Mouse (Mus musculus) inflammation-experienced regulatory T-cells, adult 6 months (primary cell): ENCODE data around the gene Wsb2. TPM values are rescaled to one million over a fixed set of nuclear protein-coding genes. Genes with fewer than 3 reads are reported as not detected.
"Not testable (repeated sequence)": the region's sequence is repeated elsewhere in the genome, so short reads cannot be mapped to it uniquely, and the experiment has no call there.

Source experiments
- ATAC-seq: one replicate; pipeline ENCODE4 v1.8.0; 2017
- polyA plus RNA-seq, 3 experiments: library from polyadenylated mRNA; unstranded; fragments of 100-300 nt; shearing (Covaris generic); gene quantifications; one replicate each; pipeline ENCODE4 v1.2.1; 2017

The Wsb2 gene
- polyA plus RNA-seq = 10 to 100 TPM in 2 of 3 experiments, 1 to 10 TPM in 1; 9.8 to 11.3 (median 11.1) TPM

DNA sequence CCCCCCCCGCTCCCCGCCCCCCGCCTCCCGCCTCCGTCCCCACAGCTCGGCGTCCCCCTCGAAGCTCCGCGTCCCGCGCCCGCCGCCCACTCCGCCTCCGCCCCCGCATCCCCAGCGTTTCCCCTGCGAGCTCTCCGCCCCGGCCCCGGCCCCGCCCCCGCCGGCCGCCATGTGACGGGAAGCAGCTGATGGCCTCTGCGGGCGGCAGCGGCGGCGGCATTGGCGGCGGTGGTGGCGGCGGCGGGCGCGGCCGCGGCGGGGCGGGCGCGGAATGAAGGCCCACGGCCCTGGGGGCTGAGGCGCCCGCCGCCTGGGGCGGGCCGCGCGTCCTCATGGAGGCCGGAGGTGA is at the start of gene Wsb2:
Gene Wsb2, plus strand, starts transcription at position 176 of the 349 bp plus-strand sequence.
- ATAC-seq = peak; percentile 44

DNA sequence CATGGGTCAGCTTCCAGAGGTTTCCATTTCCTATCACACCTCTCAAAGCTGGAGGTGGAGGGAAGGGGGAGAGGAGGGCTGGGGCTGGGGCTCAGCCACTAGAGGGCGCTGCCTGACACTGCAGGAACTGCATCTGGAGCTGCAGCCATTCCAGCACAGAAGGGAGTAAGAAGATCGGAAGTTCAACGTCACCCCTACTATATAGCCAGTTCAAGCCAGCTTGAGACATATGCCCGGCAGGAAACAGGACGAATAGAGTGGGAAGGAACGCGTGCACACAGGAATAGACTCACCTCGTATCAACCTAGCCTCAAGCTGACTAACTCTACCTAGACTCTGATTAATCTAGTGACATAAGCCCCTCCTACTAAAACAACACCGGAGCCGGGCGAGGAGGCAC is 49.4 kb upstream of the Wsb2 start:
- ATAC-seq = peak; percentile 88

DNA sequence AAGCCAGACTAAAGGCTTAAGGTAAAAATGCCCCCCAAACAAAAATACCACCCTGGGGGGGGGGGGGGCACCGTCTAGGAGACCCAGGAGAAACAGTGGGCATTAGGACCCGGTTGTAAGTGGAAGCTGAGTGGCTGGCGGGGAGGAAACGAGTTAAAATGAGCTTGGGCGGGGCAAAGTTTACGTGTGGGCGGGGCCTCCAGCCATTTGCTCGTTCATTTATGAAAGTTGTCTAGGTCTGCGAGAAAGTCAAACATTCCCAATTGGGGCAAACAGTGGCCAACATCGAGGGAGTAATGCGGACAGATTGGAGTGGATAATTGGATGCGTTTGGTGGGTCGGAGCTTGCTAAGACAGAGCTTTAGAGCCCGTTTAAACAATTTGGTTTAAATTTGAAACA is 43.7 kb upstream of the Wsb2 start:
- ATAC-seq = no peak

DNA sequence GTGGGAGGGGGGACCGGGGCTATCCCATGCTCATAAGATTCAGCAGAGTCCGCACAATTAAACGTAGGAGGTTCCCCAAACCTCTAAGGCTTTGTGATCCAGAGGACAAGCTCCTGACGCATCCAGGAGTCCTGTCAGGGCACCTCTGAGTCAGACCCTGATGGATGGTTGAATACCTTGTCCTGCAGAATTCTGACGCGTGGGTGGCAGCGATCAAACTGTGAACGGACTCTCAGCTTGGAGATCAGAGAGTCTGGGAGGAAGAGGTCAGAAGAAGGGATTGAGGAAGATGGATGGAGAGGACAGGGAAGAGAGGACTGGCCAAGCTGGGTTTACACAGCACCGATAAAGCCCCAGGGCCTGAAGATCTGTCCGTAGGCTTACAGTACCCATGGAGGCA is 43.2 kb upstream of the Wsb2 start:
- no peak for ATAC-seq

DNA sequence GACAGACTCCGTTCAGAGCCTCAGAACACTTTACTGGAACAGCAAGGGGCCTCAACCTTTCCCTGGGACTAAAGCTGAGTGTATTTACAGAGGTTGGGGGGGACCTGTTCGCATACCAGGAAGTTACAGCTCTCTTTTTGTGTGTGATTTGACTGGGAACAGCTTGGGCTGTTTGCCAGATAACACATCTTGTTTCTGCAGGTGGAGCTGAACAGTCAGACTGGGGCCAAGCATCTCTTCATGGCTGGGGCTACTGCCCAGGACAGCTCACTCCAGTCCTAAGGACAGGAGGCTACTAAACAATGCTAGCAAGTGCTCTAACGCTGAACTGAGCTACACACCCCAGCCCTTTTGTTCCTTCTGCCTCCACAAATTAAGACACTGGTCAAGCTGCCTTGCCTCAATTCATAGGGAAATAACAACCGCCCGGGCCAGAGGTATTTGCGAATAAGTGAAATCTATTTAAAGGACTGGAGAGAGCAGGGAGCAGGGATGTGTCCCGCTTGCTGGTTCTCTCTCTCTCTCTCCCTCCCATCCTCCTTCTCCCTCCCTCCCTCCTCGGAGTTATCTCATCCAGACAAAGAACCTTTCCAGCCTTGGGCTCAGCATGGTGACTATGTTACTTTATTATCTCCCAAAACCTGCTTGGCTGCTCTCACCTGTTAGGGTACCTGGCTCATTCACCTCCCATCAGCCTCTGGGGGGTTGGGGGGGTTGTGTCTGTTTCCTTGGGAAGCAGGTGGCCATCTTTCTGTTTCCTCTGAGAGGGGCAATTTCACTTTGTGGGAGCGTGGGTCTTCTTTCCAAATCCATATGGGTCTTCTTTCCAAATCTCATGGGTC is 42.3 kb upstream of the Wsb2 start:
- no peak for ATAC-seq

DNA sequence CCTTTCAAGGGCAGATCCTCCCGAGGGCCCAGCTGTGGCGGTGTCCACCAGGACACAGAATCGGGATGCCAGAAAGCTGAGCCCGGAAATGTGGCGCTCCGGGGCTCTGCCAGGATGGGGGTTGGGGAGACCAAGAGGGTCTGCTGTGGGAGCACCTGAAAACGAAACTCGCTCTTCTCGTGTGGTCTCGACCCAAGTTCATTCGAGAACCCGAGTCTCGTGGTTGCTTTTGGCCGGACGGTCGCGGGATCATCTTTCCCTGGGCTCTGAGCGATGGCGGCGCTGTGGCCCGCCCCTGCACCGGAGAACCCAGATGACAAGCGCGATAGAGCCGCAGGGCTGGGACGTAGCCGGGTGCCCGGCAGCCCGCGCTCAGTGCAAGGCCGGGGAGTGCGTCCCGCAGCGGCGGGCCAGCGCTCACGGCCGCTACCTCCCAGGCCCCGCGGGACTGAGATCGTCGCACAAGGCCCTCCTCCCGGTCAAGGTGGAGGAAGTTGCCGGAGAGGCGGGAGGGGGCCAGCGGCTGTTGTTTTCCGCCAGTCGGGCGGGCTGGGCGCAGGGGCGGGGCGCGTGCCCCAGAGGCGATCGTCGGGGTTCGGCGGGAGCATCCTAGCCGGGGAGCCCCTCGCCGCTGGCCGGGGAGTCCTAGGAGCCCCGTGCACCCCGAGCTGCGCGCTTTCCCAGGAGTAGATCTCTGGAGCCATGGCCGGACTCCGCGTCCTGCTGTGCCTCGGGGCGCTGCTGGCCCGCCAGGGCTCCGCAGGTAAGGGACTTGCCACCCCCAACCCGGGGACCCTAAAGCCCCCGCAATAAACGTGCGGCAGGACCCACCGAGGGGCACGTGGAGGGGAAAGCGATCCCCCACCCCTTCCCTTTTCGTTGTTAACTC is 38.1 kb upstream of the Wsb2 start, which contains the start of gene Vsig10:
Gene Vsig10, plus strand, starts transcription at position 343 of the 889 bp plus-strand sequence.
- peak; percentile 57 for ATAC-seq

DNA sequence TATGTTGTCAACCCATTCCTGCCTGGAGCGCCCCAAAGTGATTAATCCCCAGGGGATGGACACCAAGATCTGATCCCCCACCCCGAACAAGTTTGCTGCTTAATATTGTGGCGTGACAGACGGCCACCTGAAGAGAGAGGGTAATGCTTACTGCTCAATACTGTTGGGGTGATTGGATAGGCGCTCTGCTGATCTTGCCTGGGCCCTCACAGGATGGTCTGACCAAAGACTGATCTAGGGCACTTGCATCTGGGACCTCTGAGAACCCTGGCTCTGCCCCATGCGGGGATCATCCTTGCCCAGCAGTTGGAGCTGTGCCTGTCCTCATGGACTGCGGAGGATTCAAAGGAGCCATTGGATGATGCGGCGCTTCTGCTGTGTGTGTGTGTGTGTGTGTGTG is 33.4 kb upstream of the Wsb2 start:
- no peak for ATAC-seq

DNA sequence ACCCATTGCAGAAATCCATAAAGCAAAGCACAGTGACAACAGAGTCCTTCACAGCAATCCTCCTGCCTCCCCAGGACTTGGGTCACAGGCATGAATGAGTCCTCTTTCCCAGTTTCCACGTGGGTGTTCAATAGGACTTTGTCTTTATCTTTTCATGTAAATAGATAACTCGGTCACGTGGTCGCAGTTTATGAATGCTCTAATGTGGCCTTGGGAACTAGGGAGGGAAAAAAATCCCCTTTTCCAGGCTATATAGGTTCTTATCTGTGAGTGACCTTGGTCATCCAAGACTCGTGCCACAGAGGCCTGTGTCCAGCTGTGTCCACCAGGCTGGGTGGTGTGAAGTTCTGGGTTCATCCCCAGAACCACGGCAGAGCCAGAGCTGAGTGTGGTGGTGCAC is 30.7 kb upstream of the Wsb2 start:
- ATAC-seq = no peak

DNA sequence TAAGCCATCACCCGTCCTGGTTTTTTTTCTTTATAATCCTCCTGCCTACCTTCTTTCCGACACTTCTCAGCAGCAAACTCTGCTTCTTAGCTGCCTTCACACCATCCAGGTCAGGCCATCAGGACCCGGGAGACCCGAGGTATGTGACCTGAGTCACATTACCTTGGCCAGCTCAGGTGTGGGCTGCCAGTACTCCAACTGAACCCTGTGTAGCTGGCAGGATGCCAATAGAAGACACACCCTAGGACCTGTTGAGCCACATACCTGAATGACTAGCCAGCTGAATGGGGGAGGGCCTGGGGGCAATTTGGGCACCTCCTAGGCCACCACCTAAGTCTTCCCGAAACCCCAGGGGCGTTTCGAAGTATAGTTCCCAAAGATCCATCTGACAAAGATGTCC is 26.6 kb upstream of the Wsb2 start:
- no peak for ATAC-seq

DNA sequence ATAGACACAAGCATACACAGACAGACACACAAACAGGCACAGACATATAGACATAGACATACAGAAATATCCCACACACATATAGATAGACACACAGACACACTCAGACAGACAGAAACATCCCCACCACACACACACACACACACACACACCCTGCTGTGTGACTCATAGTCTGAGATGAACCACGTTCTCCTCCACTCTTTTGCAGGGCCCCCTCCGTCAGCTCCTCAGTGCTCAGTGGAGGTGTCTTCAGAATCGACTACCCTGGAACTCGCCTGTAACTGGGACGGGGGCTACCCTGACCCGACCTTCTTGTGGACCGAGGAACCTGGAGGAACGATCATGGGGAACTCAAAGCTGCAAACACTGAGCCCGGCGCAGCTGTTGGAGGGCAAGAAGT is 19.1 kb upstream of the Wsb2 start:
- no peak for ATAC-seq

DNA sequence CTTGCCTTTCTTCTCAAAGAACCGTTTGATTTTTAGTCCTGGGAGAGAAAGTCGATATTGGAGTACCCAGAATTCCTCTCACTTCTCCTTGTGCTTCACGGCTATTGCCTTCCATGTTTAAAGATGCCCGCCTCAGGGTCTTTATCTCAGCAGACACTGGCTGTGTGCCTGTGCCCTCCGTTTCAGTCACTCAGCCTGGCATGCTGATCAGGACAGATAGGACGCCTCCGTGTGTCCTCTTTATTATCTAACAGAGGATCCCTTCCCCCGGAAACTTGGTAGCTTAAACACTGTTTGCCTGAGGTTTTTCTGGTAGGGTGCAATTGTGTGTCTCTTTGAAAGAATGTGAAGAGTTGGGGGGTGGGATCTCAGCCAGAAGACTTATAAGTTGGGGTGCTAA is 18.6 kb upstream of the Wsb2 start:
- no peak for ATAC-seq

DNA sequence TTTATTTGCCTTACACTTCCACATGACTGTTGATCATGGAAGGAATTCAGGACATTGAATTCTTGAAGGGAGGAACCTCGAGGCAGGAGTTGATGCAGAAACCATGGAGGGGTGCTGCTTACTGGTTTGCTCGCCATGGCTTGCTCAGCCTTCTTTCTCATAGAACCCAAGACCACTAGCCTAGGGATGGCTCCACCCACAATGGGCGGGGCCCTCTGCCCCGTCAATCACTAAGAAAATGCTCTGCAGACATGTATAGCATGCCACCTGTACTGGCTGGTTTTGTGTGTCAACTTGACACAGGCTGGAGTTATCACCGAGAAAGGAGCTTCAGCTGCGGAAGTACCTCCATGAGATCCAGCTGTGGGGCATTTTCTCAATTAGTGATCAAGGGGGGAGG is 17.0 kb upstream of the Wsb2 start:
- no peak for ATAC-seq

DNA sequence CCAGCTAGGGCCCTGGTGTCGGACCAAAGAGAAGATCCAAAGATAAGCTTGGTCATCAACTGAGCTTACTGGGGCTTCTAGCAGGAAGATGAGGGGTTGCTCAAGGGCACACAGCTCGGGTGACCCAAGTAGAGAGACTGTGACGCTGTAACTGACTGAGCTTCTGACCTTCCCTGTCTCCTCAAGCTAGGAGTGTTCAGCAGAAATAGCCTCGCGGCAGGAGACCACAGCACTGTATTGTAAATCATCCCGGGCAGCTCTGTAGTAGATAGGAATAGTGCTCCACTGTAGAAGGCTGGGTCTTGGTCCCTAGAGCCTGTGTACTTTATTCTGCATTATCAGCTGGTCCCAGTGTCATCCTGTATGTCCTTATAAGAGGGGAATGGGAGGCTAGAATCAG is 15.2 kb upstream of the Wsb2 start:
- no peak for ATAC-seq

DNA sequence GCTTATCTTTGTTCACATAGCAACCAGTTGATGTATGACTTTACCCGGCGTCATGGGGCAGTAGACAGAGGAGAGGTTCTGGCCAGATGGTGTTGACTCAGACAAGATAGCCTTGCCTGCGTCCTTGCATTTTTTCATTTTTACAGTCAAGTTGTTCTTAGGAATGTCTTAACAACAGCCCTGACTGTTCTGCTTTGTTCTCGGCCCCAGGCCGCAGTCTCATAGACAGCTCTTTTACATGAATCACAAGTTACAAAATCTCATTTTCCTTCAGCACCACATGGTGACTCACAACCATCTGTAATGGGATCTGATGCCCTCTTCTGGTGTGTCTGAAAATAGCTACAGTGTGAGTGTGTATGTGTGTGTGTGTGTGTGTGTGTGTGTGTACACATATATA is 12.6 kb upstream of the Wsb2 start:
- not testable (repeated sequence) for ATAC-seq

DNA sequence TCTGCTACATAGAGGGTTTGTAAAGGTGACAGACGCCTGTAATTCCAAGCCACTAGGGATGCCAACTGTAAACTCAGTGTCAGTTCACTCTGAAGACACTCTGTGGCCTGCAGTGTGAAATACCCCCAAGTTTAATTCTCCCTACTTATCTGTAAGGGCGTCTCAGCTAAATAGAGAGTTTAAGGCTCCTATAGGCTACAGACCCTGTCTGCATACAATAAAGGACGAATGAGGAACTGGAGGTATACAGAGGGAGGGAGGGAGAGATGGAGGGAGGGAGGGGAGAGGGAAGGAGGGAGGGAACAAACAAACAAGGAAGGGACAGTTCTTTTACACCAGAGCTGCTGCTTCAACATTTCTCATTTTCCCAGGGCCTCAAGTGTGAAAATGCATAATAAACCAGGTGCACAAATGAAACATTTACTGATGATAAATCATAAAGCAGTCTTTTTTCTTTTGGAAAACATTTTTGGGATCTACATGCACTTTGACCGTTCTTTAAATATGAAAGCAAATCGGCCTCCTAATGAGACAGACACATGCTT is 11.6 kb upstream of the Wsb2 start:
- no peak for ATAC-seq

DNA sequence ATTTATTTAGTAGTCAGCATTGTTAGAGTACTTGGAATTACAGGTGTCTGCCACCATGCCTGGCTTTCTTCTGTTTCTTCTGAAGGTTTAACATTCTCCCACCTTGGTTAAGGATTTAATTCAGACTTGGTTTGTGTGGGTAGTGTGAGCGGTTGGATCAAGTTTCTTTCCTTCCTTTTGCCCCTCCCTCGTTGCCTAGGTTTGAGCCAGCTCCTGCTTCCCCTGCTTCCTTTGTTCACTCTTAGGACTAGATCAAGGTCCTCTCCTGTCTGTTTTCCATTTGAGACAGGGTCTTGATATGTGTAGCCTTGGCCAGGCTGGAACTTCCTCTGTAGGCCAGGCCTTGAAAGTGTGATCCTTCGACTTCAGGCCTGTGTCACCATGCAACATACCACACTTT is 10.8 kb upstream of the Wsb2 start:
- ATAC-seq = no peak

DNA sequence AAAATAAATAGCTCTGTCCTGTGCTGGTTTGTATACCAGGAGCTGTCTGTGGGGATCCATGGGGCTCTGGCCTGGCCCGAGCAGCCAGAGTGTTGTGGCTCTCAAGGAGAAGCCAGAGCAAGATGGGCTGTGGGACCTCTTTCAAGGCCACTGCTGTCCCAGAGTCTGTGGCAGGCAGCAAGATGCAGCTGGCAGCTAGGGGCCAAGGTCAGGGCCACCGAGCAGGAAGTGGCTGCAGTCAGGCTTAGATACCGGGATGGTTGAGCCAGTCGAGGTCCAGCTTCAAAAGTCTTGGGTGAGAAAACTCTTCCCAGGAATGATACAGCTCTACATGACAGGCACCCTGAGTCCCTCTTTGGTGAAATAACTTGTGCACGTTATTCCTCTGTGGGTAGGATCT is 10.1 kb upstream of the Wsb2 start:
- ATAC-seq = no peak

DNA sequence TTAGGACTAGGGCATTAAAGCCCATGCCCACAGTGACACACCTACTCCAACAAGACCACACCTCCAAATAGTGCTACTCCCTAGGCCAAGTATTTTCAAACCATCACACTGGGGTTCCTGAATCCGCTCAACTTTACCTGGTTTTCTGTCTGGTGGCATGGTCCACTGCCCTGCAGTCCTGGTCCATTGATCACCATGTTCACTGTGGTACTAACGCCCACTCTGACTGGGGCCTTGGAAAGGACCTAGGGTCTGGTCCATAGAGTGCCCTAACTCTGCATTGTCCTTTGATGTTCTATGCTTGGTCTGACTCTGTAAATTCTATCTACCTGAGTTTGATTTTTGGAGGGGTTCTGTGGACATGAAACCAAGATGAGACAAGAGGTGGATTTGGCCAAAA is 9.3 kb upstream of the Wsb2 start:
- no peak for ATAC-seq

DNA sequence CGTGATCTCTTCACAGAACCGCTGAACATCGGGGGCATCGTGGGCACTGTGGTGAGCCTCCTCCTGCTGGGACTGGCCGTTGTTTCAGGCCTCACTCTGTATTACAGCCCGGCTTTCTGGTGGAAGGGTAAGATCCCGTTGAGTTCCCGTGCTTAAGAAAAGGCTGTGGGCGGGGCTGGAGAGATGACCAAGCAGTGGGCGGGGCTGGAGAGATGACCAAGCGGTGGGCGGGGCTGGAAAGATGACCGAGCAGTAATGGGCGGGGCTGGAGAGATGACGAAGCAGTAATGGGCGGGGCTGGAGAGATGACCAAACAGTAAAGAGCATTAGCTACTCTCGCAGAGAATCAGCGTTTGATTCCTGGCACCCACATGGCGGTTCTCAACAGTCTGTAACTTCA is 8.8 kb upstream of the Wsb2 start:
- no peak for ATAC-seq

DNA sequence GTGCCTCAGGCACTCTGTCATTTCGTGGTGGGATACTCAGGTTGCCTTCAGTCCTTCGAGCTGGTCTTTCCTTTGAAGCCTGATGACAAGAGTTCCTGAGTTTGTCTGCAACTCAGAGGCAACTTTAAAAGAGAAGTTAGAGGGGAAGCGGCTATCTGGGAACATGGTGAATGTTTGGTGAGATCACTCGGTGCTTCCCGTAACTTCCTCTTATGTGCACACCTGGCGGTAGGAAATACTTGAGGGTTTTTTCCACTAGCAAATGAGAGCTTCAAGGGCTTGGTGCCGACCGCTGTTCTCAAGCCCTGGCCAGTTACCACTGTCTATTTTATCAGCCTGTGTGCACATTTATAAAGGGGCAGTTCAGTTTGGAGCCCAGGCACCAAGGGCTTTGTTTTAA is 3.0 kb upstream of the Wsb2 start:
- ATAC-seq = no peak

DNA sequence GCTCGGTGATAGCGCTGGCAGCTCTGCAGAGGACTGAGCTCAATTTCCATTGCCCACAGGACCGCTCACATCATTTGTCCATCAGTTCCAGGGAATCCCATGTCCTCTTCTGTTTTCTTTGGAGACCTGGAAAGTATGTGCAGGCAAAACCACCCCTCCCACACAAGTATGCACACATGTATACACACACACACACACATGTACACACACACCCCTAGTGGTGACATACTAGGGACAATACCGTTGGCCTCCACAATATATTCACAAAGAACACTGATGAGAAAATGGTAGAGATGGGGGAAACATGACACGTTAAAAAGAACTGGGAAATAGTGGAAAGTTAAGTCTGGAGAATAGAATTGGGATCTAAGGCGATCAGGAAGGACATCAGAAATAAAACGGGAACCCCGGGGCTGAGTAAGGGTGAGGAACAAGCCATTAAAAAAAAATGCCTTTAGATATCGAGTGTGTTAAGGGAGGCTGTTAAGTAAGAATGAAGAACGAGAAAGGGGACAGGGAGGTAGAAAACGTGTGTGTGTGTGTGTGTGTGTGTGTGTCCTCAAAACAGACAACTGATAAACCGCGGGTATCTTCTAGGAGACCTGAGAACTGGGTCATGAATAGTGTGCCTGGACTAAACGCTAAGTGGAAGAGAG is 1.3 kb upstream of the Wsb2 start:
- ATAC-seq = no peak

DNA sequence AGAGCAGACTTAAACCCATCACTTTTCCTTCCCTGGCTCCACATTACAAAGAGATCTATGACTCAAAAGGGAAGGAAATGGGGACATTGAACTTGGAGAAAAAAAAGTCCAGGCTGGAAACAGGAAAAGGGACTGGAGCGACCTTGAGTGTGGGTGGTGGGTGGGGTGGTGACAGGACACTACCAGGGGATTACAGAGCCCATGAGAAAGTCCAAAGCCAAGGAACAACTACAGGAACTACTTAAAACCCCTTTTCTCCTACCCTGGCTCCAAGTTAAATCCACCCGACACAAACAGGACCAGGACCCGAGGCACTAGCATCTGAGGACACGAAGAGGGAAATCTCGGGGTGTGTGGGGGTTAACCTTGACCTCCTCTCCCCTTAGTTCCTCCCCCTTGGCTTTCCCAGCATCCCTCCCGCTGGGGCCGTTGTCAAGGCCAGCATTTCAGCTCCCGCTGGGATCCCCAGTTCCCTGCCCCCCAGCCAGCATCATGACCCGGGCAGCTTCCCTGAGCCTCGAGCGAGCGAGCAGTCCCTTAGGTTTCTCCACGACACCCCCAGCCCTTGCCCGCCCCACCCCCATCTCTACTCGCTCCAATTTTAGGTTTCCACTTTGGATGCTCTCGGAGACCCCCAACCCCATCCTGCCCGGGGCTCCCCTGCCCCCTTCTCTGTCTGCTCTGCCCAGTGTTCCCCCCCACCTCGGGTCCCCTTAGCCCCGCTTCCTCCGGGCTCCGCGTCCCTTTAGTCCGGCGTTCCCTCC is 557 bp upstream of the Wsb2 start:
- ATAC-seq = no peak
